Mouse (Mus musculus) megakaryocyte, embryonic 14.5 days (primary cell): ENCODE results near the gene Pld6.

ENCODE experiments used
- FLI1 ChIP-seq: IDR thresholded peaks from 2 replicates; pipeline ENCODE4 v1.6.1; 2012; ENCODE audit warnings: low read length, inconsistent platforms, mixed read lengths
- GATA1 ChIP-seq: IDR thresholded peaks from 3 replicates; pipeline ENCODE4 v1.6.1; 2012; ENCODE audit warnings: mixed read lengths, low read length, inconsistent platforms, borderline replicate concordance

GRCm38 (mm10) chr11:59769307-59769706 is 18.1 kb downstream of the Pld6 start:
- TF ChIP-seq GATA1 (no peak), FLI1 (no peak)
